Mouse (Mus musculus): ENCODE data around the gene Rab19. TPM values are rescaled to one million over a fixed set of nuclear protein-coding genes. Genes with fewer than 3 reads are reported as not detected.
A peak's percentile ranks its signal among the peaks of the same experiment; 100 is the strongest.
"Not testable (repeated sequence)": the region's sequence is repeated elsewhere in the genome, so short reads cannot be mapped to it uniquely, and the experiment has no call there.

Gene Rab19
- polyA plus RNA-seq, 1 experiment: not detected

DNA sequence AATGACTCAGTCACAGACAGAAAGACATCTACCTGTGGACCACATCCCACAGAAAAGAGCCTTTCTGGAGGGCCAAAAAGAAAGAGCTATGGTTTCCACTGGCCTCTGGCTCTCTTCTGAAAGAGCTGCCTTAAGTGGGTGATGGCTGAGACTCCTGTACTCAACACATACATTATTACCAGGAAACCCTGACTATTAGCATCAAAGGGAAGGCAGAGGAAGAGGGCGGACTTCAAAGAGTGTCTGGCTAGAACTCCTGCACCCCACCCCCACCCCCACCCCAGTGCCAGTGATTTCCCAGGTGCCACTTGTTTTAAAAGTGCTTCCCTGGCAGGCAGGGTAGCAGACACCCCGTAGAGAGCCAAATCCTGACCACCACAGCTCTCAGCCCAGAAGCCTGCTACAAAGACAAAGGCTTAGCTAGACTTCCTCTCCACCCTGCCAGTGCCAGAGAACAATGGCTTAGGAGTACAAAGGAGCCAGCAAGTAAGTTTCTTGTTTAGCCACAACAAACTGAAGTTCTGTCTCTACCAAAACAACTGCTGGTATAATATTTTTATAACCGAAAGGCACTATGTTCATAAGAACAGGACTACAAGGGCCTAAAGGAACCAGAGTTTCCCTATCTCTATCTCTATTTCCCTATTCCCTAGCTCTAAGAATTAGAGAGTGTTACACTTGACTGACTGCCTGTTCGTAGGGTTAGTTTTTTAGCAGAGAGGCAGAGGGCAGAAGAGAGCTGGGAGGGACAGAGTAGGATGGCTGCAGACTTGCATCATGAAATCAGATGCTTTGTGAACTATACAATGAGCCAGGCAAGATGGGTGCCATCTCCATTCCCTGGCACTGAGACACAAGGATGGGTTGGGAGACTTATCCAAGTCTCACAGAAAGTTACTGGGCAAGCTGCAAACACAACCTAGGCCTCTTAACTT lies 32.8 kb upstream of the Rab19 start:
- Histone ChIP-seq H3K36me3 (ENCODE audit: control insufficient read depth) (peaks cover 26% of the 10 kb centered on the region), H3K4me1 (ENCODE audit: control insufficient read depth) (no peaks in the 10 kb centered on the region), H3K4me3 (replicated peaks) (no peak overlapping the region), H3K9me3 (ENCODE audit: control insufficient read depth, low read length) (no peaks in the 10 kb centered on the region), H3K27me3 (ENCODE audit: control insufficient read depth) (peaks cover 2% of the 10 kb centered on the region; the same call in 1 of the 2 replicates)
- TF ChIP-seq GATA1 (IDR thresholded peaks at IDR 0.05; ENCODE audit: low read length) (no peak), TAL1 (IDR thresholded peaks at IDR 0.05; ENCODE audit: low read length) (no peak)

DNA sequence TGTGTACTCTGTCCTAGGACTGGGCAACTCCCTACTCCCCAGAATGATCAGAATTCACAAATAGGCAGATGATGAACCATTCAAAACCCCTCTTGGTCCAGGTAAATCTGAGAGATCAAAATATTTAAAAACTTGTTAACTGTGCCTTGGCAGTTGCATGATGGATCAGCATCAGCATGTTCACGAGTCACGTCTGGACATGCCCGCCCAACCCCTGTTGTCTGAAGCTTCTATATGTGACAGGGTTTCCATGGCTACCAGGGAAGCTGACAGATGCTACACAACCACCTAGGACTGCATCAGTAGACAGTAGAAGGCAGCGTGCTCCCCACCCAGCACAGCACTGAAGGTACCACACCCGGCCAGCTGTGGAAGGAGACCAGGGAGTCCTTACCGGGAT lies 32.0 kb upstream of the Rab19 start:
- H3K27me3 ChIP-seq (ENCODE audit: control insufficient read depth): peaks cover 2% of the 10 kb centered on the region; the same call in 1 of the 2 replicates
- TF ChIP-seq GATA1 (IDR thresholded peaks at IDR 0.05; ENCODE audit: low read length) (no peak), TAL1 (IDR thresholded peaks at IDR 0.05; ENCODE audit: low read length) (no peak)
- no peaks in the 10 kb centered on the region for H3K4me1 ChIP-seq (ENCODE audit: control insufficient read depth)
- no peak overlapping the region for H3K4me3 ChIP-seq (replicated peaks)
- peaks cover 24% of the 10 kb centered on the region for H3K36me3 ChIP-seq (ENCODE audit: control insufficient read depth)
- no peaks in the 10 kb centered on the region for H3K9me3 ChIP-seq (ENCODE audit: control insufficient read depth, low read length)

DNA sequence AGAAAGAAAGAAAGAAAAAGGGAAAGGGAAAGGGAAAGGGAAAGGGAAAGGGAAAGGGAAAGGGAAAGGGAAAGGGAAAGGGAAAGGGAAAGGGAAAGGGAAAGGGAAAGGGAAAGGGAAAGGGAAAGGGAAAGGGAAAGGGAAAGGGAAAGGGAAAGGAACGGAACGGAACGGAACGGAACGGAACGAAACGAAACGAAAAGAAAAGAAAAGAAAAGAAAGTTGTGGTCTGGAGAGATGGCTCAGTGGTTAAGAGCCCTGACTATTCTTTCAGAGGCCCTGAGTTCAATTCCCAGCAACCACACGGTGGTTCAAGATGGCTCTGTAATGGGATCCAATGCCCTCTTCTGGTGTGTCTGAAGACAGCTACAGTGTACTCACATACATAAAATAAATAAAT lies 21.8 kb upstream of the Rab19 start:
- H3K4me3 ChIP-seq (replicated peaks); H3K9me3 ChIP-seq (ENCODE audit: control insufficient read depth, low read length); H3K4me1 ChIP-seq (ENCODE audit: control insufficient read depth); H3K27me3 ChIP-seq (ENCODE audit: control insufficient read depth): not testable (repeated sequence)
- H3K36me3 ChIP-seq (ENCODE audit: control insufficient read depth): peaks cover 21% of the 10 kb centered on the region

DNA sequence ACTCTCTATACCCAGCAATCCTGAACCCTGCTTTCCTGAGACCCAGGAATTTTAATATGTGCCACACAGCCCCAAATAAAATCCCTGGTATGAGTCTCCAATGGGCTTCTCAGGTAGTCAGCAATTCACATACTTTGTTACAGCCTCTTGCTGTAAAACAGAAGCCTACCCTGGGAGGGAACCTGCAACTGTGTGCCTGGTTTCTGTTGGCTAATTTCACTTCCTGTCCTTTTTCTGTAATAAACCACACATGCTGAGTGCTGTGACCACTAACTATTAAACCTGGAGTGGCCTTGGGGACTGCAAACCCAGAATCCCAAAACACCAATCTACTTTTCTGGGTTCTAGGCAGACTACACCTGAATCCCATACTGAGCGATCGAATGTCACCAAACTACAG lies 18.3 kb upstream of the Rab19 start:
- Histone ChIP-seq H3K27me3 (ENCODE audit: control insufficient read depth) (no peaks in the 10 kb centered on the region), H3K4me3 (replicated peaks) (no peak overlapping the region), H3K4me1 (ENCODE audit: control insufficient read depth) (no peaks in the 10 kb centered on the region), H3K9me3 (ENCODE audit: control insufficient read depth, low read length) (no peaks in the 10 kb centered on the region), H3K36me3 (ENCODE audit: control insufficient read depth) (peaks cover 6% of the 10 kb centered on the region; the same call in 1 of the 2 replicates)
- no peak for TF ChIP-seq GATA1 (IDR thresholded peaks at IDR 0.05; ENCODE audit: low read length)
- no peak for TF ChIP-seq TAL1 (IDR thresholded peaks at IDR 0.05; ENCODE audit: low read length)

DNA sequence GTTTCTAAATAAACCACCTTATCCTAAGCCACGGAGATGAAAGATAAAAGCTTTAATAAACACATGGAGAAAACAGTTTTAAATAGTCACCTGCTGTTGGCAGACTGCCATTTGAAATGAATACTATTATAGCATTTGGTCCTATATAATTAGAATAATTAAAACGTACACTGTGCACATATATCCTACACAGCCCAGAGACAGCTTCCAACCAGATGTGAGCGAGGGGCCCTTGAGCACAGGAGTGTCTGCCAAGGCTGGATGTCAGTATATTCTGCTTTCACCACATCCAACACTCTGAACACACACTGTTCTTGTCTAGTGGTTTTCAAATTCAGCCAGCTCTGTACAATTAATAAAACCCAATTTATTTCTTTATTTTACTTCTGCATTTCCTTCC lies 11.3 kb upstream of the Rab19 start:
- Histone ChIP-seq H3K27me3 (ENCODE audit: control insufficient read depth) (peaks cover 6% of the 10 kb centered on the region), H3K4me1 (ENCODE audit: control insufficient read depth) (no peaks in the 10 kb centered on the region), H3K36me3 (ENCODE audit: control insufficient read depth) (peaks cover 6% of the 10 kb centered on the region; the same call in 1 of the 2 replicates), H3K9me3 (ENCODE audit: control insufficient read depth, low read length) (no peaks in the 10 kb centered on the region), H3K4me3 (replicated peaks) (no peak overlapping the region)
- TF ChIP-seq TAL1 (IDR thresholded peaks at IDR 0.05; ENCODE audit: low read length): no peak
- no peak for TF ChIP-seq GATA1 (IDR thresholded peaks at IDR 0.05; ENCODE audit: low read length)

DNA sequence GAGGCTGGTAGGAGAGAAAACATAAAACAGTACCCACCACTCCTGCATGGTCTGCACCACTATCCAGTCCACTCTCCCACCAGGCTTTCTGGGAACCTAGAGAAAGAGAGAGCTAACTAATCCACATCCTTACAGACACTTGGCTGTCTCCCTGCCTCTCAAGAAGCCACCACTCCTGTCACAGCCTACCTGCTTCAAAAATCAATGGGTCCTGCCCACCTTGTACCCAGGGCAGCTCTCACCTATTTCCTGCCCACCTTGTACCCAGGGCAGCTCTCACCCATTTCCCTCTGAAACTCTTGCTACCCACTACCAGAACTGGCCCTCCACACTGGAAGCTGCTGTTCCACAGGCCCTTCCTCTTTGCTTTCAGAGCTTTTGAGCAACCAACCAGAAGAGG lies 8.9 kb upstream of the Rab19 start:
- Histone ChIP-seq H3K27me3 (ENCODE audit: control insufficient read depth) (peaks cover 18% of the 10 kb centered on the region), H3K36me3 (ENCODE audit: control insufficient read depth) (peaks cover 6% of the 10 kb centered on the region; the same call in 1 of the 2 replicates), H3K4me1 (ENCODE audit: control insufficient read depth) (peaks cover 7% of the 10 kb centered on the region), H3K4me3 (replicated peaks) (no peak overlapping the region), H3K9me3 (ENCODE audit: control insufficient read depth, low read length) (no peaks in the 10 kb centered on the region)
- TF ChIP-seq GATA1 (IDR thresholded peaks at IDR 0.05; ENCODE audit: low read length) (no peak), TAL1 (IDR thresholded peaks at IDR 0.05; ENCODE audit: low read length) (no peak)

DNA sequence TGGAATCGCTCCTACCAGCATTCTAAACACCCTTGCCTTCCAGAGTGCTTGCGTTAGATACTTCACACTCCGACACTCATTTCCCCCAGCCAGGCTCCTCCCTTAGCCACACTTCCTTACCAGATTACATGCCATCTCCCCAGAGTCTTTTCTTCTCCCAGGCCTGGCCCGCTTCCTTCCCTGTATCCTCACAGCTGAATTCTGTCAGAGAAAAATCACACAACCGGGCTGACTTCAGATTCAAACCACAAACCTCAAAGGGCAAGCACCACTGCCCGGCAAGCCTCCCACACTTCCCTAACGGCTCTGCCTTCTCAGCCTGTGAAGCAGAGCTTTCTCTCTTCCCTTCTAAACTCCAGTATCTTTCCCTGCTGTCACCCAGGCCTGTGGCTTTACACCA lies 8.2 kb upstream of the Rab19 start:
- TF ChIP-seq GATA1 (IDR thresholded peaks at IDR 0.05; ENCODE audit: low read length) (no peak), TAL1 (IDR thresholded peaks at IDR 0.05; ENCODE audit: low read length) (no peak)
- Histone ChIP-seq H3K9me3 (ENCODE audit: control insufficient read depth, low read length) (no peaks in the 10 kb centered on the region), H3K4me3 (replicated peaks) (no peak overlapping the region), H3K36me3 (ENCODE audit: control insufficient read depth) (peaks cover 6% of the 10 kb centered on the region; the same call in 1 of the 2 replicates), H3K4me1 (ENCODE audit: control insufficient read depth) (peaks cover 13% of the 10 kb centered on the region), H3K27me3 (ENCODE audit: control insufficient read depth) (peaks cover 23% of the 10 kb centered on the region)

DNA sequence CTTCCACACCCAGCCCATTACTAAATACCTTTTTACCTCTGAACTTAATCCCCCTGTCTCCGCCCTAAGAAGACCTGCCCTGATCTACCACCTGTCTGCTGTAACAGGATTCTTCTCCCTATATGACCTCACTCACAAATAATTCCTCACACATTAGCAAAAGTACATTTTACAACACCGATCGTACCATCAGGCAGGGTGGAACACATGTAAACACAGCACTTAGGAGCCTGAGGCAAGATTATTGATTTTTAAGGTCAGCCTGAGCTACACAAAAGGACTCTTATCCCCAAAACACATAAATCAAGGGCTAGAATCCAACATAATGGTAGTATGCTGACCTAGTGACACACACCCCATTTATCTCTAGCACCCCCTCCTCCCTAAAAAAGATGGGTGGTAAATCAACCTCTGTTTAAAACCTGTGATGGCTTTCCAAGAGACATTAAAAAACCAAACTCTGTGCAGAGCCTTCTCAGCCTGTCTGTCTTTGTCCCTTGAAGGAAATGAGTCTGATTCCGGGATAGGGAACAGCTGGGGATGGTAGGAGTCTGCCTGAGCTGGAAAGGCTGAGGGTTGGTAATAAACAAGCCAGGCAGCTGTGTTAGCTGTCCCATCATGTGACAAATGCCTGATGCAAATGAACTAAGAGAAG lies 7.5 kb upstream of the Rab19 start:
- peaks cover 14% of the 10 kb centered on the region for H3K4me1 ChIP-seq (ENCODE audit: control insufficient read depth)
- no peaks in the 10 kb centered on the region for H3K9me3 ChIP-seq (ENCODE audit: control insufficient read depth, low read length)
- peaks cover 6% of the 10 kb centered on the region; the same call in 1 of the 2 replicates for H3K36me3 ChIP-seq (ENCODE audit: control insufficient read depth)
- H3K4me3 ChIP-seq (replicated peaks): no peak overlapping the region
- peaks cover 27% of the 10 kb centered on the region for H3K27me3 ChIP-seq (ENCODE audit: control insufficient read depth)
- TF ChIP-seq GATA1 (IDR thresholded peaks at IDR 0.05; ENCODE audit: low read length) (no peak), TAL1 (IDR thresholded peaks at IDR 0.05; ENCODE audit: low read length) (no peak)

DNA sequence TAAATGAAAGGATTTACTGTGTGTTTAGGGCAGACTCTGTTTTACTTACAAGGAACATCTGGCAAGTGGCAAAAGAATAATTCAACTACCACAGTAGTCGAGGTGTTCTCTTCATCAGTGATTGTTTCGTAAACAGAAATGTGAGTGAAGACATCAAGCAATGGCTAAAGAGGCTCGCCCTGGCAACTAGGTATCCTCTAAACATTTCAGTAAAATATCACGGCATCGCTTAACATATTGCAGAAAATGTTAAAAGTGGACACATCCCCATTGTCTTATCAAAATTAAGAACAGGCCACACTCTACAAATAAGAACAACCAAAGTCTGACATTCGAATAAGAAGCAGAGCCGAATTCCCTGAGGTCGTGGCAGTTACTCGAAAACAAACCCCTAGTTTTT lies 4.2 kb upstream of the Rab19 start:
- TF ChIP-seq GATA1 (IDR thresholded peaks at IDR 0.05; ENCODE audit: low read length): no peak
- no peak for TF ChIP-seq TAL1 (IDR thresholded peaks at IDR 0.05; ENCODE audit: low read length)
- peaks cover 60% of the 10 kb centered on the region for H3K27me3 ChIP-seq (ENCODE audit: control insufficient read depth)
- peak overlapping the region; percentile 82 for H3K4me3 ChIP-seq (replicated peaks)
- peaks cover 18% of the 10 kb centered on the region for H3K4me1 ChIP-seq (ENCODE audit: control insufficient read depth)
- H3K9me3 ChIP-seq (ENCODE audit: control insufficient read depth, low read length): no peaks in the 10 kb centered on the region
- peaks cover 6% of the 10 kb centered on the region; the same call in 1 of the 2 replicates for H3K36me3 ChIP-seq (ENCODE audit: control insufficient read depth)

All from erythroblast, embryonic 14.5 days (primary cell).